Mouse (Mus musculus) frontal cortex, adult 2 months (tissue): ENCODE measurements around the gene AI597479. TPM values are rescaled to one million over a fixed set of nuclear protein-coding genes. Genes with fewer than 3 reads are reported as not detected.

Experiments used
- DNase-seq, 2 experiments: peaks; one replicate each; pipeline ENCODE4 v3.0.0; 2022; ENCODE audit warnings: low spot score in 1 of 2; ENCODE audit errors: extremely low spot score in 1 of 2
- polyA plus RNA-seq: library from polyadenylated mRNA; depleted of rRNA; stranded (reverse); fragments of >200 nt; gene quantifications from 2 replicates; pipeline ENCODE4 v1.2.3, GENCODE M21; 2012; rRNA removed

Gene AI597479
- polyA plus RNA-seq, result 22.3 and 23.8 TPM in 2 replicates

GRCm38 (mm10) chr1:43098031-43098984, at the start of gene AI597479, which contains the start of gene Tgfbrap1:
Gene AI597479, plus strand, starts transcription at chr1:43098710.
Gene Tgfbrap1, minus strand, starts transcription at chr1:43098637.
- DNase-seq, result peak; percentile 77 to 92

- peak in 1 of 2 experiments; percentile 48 for DNase-seq
These were observed 46.6 kb upstream of the AI597479 start for GRCm38 (mm10) chr1:43051903-43052302.

GRCm38 (mm10) chr1:43065615-43066310, 32.7 kb upstream of the AI597479 start:
- peak; percentile 53 to 89 for DNase-seq

- no peak for DNase-seq
These were observed 31.9 kb upstream of the AI597479 start for GRCm38 (mm10) chr1:43066573-43066972.

- DNase-seq, result no peak
These were observed 31.0 kb upstream of the AI597479 start for GRCm38 (mm10) chr1:43067551-43067950.

- no peak for DNase-seq
These were observed 27.8 kb upstream of the AI597479 start for GRCm38 (mm10) chr1:43070726-43071125.

GRCm38 (mm10) chr1:43072028-43072427, 26.5 kb upstream of the AI597479 start:
- no peak for DNase-seq

GRCm38 (mm10) chr1:43072561-43072960, 25.9 kb upstream of the AI597479 start:
- DNase-seq, result no peak

- DNase-seq, result no peak
These were observed 23.7 kb upstream of the AI597479 start for GRCm38 (mm10) chr1:43074791-43075190.

GRCm38 (mm10) chr1:43078124-43078523, 20.4 kb upstream of the AI597479 start:
- DNase-seq, result no peak

- DNase-seq, result no peak
These were observed 15.6 kb upstream of the AI597479 start for GRCm38 (mm10) chr1:43082946-43083345.

- no peak for DNase-seq
These were observed 8.1 kb upstream of the AI597479 start for GRCm38 (mm10) chr1:43090418-43090817.

GRCm38 (mm10) chr1:43091306-43092055, 7.0 kb upstream of the AI597479 start:
- DNase-seq, result no peak

- peak; percentile 43 to 64 for DNase-seq
These were observed 6.2 kb upstream of the AI597479 start for GRCm38 (mm10) chr1:43092056-43093015.

- DNase-seq, result no peak
These were observed 4.3 kb upstream of the AI597479 start for GRCm38 (mm10) chr1:43094206-43094605.

- no peak for DNase-seq
These were observed 10.2 kb downstream of the AI597479 start for GRCm38 (mm10) chr1:43108729-43109128.

GRCm38 (mm10) chr1:43110556-43110955, 12.0 kb downstream of the AI597479 start:
- peak in 1 of 2 experiments; percentile 58 for DNase-seq

GRCm38 (mm10) chr1:43112882-43113281, 14.4 kb downstream of the AI597479 start:
- DNase-seq, result peak; percentile 63 to 88

- no peak for DNase-seq
These were observed 18.9 kb downstream of the AI597479 start for GRCm38 (mm10) chr1:43117435-43117834.
